Mouse (Mus musculus) liver, embryonic 14.5 days (tissue): ENCODE data around the gene Gtf2h3. TPM values are rescaled to one million over a fixed set of nuclear protein-coding genes. Genes with fewer than 3 reads are reported as not detected.

Experiments
- ATAC-seq: fragments of 200-750 bp; cut with Nextera tagmentation; 2 replicates; pipeline ENCODE4 v1.8.0; 2017; ENCODE audit warnings: moderate number of reproducible peaks, mild to moderate bottlenecking, moderate library complexity; ENCODE audit not compliant: insufficient read depth
- DNase-seq, 3 experiments: peaks; one replicate each; pipeline ENCODE4 v3.0.0-alpha.2; 2012 to 2013; ENCODE audit warnings: low read depth in 3 of 3, low spot score in 3 of 3
- H3K27ac ChIP-seq: fragments of 300-500 bp; sonication (generic); 2 replicates; pipeline ENCODE4 v1.5.1; 2014; ENCODE audit warnings: moderate library complexity, mild to moderate bottlenecking, control low read depth, inconsistent platforms
- H3K27me3 ChIP-seq: fragments of 300-500 bp; sonication (generic); 2 replicates; pipeline ENCODE4 v1.6.1; 2014; ENCODE audit warnings: mild to moderate bottlenecking, low read length, moderate library complexity; ENCODE audit not compliant: control insufficient read depth, insufficient read depth
- H3K36me3 ChIP-seq: fragments of 300-500 bp; sonication (generic); replicated peaks from 2 replicates; pipeline ENCODE4 v1.6.1; 2014; ENCODE audit warnings: low read depth; ENCODE audit not compliant: control insufficient read depth, insufficient read depth
- H3K4me1 ChIP-seq, 2 experiments: fragments of 200-500 bp in 1 of 2; fragments of 300-500 bp in 1 of 2; sonication (generic) in 1 of 2; replicated peaks; 2 replicates each; pipeline ENCODE4 v1.6.1; 2012 to 2014; ENCODE audit warnings: antibody characterized with exemption in 1 of 2, inconsistent platforms in 1 of 2, low read length in 1 of 2; ENCODE audit not compliant: control insufficient read depth in 2 of 2, insufficient read depth in 2 of 2
- H3K4me2 ChIP-seq: fragments of 300-500 bp; sonication (generic); 2 replicates; pipeline ENCODE4 v1.6.1; 2014; ENCODE audit warnings: low read depth, mild to moderate bottlenecking, control low read depth, moderate library complexity
- H3K4me3 ChIP-seq, 2 experiments: fragments of 200-500 bp in 1 of 2; fragments of 300-500 bp in 1 of 2; sonication (generic) in 1 of 2; 2 replicates each; pipeline ENCODE4 v1.5.1; 2012 to 2014; ENCODE audit warnings: low read depth in 2 of 2, low read length in 2 of 2, mild to moderate bottlenecking in 2 of 2, control low read depth in 1 of 2, inconsistent platforms in 1 of 2, moderate library complexity in 1 of 2; ENCODE audit not compliant: insufficient read depth in 1 of 2
- H3K9ac ChIP-seq: fragments of 300-500 bp; sonication (generic); replicated peaks from 2 replicates; pipeline ENCODE4 v1.6.1; 2014; ENCODE audit warnings: mild to moderate bottlenecking, control low read depth, moderate library complexity
- H3K9me3 ChIP-seq: fragments of 300-500 bp; sonication (generic); 2 replicates; pipeline ENCODE4 v1.6.1; 2016; ENCODE audit warnings: low read length, mixed read lengths; ENCODE audit not compliant: control insufficient read depth
- CTCF ChIP-seq: IDR thresholded peaks from 2 replicates; pipeline ENCODE4 v1.5.1; 2016; ENCODE audit warnings: antibody characterized with exemption, low read depth, control low read depth
- EP300 ChIP-seq: IDR thresholded peaks from 2 replicates; pipeline ENCODE4 v1.6.1; 2016; ENCODE audit warnings: antibody characterized with exemption, low read depth
- WGBS: fragments of 180-500 bp; shearing (Covaris S2); extraction: QIAGEN DNeasy Blood & Tissue Kit; methylation state at CpG from one replicate; pipeline ENCODE4 v1.1.7; 2014; ENCODE audit not compliant: insufficient replicate concordance; 5-methylcytosine and 5-hydroxymethylcytosine counted together
- polyA plus RNA-seq, 2 experiments: library from polyadenylated mRNA; depleted of rRNA in 1 of 2; stranded (reverse) in 1 of 2; unstranded in 1 of 2; fragments of >200 nt; fragmentation: Nextera tagmentation in 1 of 2; extraction: Ambion mirVana in 1 of 2; gene quantifications; 2 replicates each; pipeline versions ENCODE4 v1.2.1 to v1.2.3; 2012 to 2014

The Gtf2h3 gene
- polyA plus RNA-seq, 2 experiments, result 20.8 to 21.8 TPM

DNA sequence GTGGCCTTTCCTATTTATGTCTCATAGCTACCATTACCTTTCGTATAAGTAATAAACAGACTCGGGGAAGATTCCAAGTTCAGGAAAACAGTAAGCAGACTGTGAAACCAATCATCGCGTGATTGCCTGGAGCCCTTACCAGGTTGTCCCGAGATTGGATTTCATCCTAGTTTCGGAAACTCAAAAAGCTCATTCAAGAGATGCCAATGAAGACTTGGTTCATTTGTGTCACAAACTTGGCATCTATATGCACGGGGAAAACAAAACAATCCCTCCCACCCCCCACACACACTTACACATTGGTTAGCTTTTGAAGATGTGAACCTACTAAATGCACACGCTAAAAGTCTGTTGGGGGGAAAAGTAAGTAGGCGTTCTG lies 26.9 kb upstream of the Gtf2h3 start:
- WGBS, result 11% methylated on average over 9 of the region's 9 CpGs
- peak overlapping the region; percentile 69 for H3K9ac ChIP-seq

GRCm38 (mm10) chr5:124552558-124553307 lies 26.2 kb upstream of the Gtf2h3 start, which contains the start of gene Ddx55:
TSS of gene Ddx55 (plus strand) at chr5:124552864.
- ATAC-seq, result peak; percentile 87
- H3K4me3 ChIP-seq, result peak within 1 kb of the TSS; percentile 72 to 91
- WGBS, result under 1% methylated on average over 66 of the region's 66 CpGs
- H3K27me3 ChIP-seq, result no peaks in the 10 kb centered on the region
- peak within 1 kb of the TSS; percentile 31 for H3K27ac ChIP-seq
- no peak for TF ChIP-seq EP300
- TF ChIP-seq CTCF, result peak; percentile 46
- H3K4me1 ChIP-seq, result peaks cover 7 to 10% of the 10 kb centered on the region in 2 experiments; a peak in 3 of 4 replicates
- H3K9me3 ChIP-seq, result no peaks in the 10 kb centered on the region
- peak; percentile 79 to 87 (median 79) for DNase-seq
- H3K4me2 ChIP-seq, result peak within 1 kb of the TSS; percentile 75
- peak within 1 kb of the TSS; percentile 69 for H3K9ac ChIP-seq
- H3K36me3 ChIP-seq, result peaks cover 24% of the 10 kb centered on the region

More for the DNA sequence above, 26.9 kb upstream of the Gtf2h3 start:
- peaks cover 7 to 10% of the 10 kb centered on the region in 2 experiments; a peak in 3 of 4 replicates for H3K4me1 ChIP-seq
- no peaks in the 10 kb centered on the region for H3K27me3 ChIP-seq
- peak overlapping the region; percentile 72 to 91 for H3K4me3 ChIP-seq
- H3K27ac ChIP-seq, result no peak overlapping the region; the same call in 1 of the 2 replicates
- H3K4me2 ChIP-seq, result peak overlapping the region; percentile 75
- no peak for ATAC-seq
- no peak for DNase-seq
- no peak for TF ChIP-seq EP300
- TF ChIP-seq CTCF, result no peak
- no peaks in the 10 kb centered on the region for H3K9me3 ChIP-seq
- peaks cover 30% of the 10 kb centered on the region for H3K36me3 ChIP-seq

DNA sequence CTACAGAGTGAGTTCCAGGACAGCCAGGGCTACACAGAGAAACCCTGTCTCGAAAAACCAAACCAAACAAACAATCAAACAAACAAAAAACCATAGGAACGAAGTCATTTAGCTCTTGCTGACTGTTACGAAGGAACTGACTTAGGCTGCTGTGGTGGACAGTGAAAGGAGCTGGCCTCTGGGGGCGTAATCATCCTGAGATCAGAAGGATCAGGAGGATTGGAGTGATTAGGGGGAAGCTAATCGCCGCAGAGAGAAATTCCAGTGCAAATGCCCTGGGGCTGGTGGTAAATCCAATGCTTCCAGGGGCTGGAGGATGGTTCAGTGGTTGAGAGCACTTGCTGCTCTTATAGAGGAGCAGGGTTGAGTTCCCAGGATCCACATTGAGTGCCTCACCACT lies 25.3 kb upstream of the Gtf2h3 start:
- Histone ChIP-seq H3K9me3 (no peaks in the 10 kb centered on the region), H3K4me1 (peaks cover 7 to 10% of the 10 kb centered on the region in 2 experiments; a peak in 3 of 4 replicates), H3K4me2 (peak overlapping the region; percentile 75), H3K27me3 (no peaks in the 10 kb centered on the region), H3K4me3 (peak overlapping the region; percentile 72 to 91), H3K27ac (no peak overlapping the region), H3K9ac (peak overlapping the region; percentile 69), H3K36me3 (peaks cover 20% of the 10 kb centered on the region)
- no peak for DNase-seq
- ATAC-seq, result no peak
- TF ChIP-seq EP300 (no peak), CTCF (no peak)
- 62% methylated on average over 6 of the region's 6 CpGs for WGBS

GRCm38 (mm10) chr5:124555145-124555544 lies 23.8 kb upstream of the Gtf2h3 start:
- no peaks in the 10 kb centered on the region for H3K27me3 ChIP-seq
- no peaks in the 10 kb centered on the region for H3K9me3 ChIP-seq
- no peak overlapping the region for H3K27ac ChIP-seq
- no peak for DNase-seq
- ATAC-seq, result no peak
- no peak overlapping the region for H3K4me2 ChIP-seq
- peaks cover 27% of the 10 kb centered on the region for H3K36me3 ChIP-seq
- no peak for TF ChIP-seq EP300
- peak; percentile 40 for TF ChIP-seq CTCF
- WGBS, result 63% methylated on average over 1 of the region's 1 CpGs
- no peak overlapping the region for H3K9ac ChIP-seq
- H3K4me3 ChIP-seq, result no peak overlapping the region
- H3K4me1 ChIP-seq, result peaks cover 7 to 10% of the 10 kb centered on the region in 2 experiments; a peak in 3 of 4 replicates

- H3K4me3 ChIP-seq, result no peak overlapping the region
- H3K4me1 ChIP-seq, result no peaks in the 10 kb centered on the region
- 83% methylated on average over 12 of the region's 12 CpGs for WGBS
- no peak overlapping the region for H3K27ac ChIP-seq
- no peak overlapping the region for H3K9ac ChIP-seq
- TF ChIP-seq CTCF, result no peak
- TF ChIP-seq EP300, result no peak
- ATAC-seq (no peak), DNase-seq (no peak)
- no peaks in the 10 kb centered on the region for H3K9me3 ChIP-seq
- H3K27me3 ChIP-seq, result no peaks in the 10 kb centered on the region
- H3K36me3 ChIP-seq, result peaks cover 68% of the 10 kb centered on the region
- no peak overlapping the region for H3K4me2 ChIP-seq
These were observed 7.9 kb upstream of the Gtf2h3 start for GRCm38 (mm10) chr5:124571068-124571467.
